Mouse (Mus musculus): ENCODE data around the gene Rif1.
"Not testable (repeated sequence)": the region's sequence is repeated elsewhere in the genome, so short reads cannot be mapped to it uniquely, and the experiment has no call there.

The Rif1 gene

GRCm38 (mm10) chr2:52072065-52072490, 554 bp upstream of the Rif1 start:
- no peak for DNase-seq

GRCm38 (mm10) chr2:52073141-52073904, 691 bp downstream of the Rif1 start:
- DNase-seq = no peak

- DNase-seq = no peak
Measured at GRCm38 (mm10) chr2:52078666-52079065, 6.0 kb downstream of the Rif1 start.

GRCm38 (mm10) chr2:52084013-52084412, 11.4 kb downstream of the Rif1 start:
- no peak for DNase-seq

GRCm38 (mm10) chr2:52084571-52084970, 11.9 kb downstream of the Rif1 start:
- peak; percentile 74 for DNase-seq

GRCm38 (mm10) chr2:52114086-52114485, 41.5 kb downstream of the Rif1 start:
- DNase-seq = no peak

- not testable (repeated sequence) for DNase-seq
Measured at GRCm38 (mm10) chr2:52131370-52131769, 58.7 kb downstream of the Rif1 start.

- DNase-seq = no peak
Measured at GRCm38 (mm10) chr2:52133351-52133750, 60.7 kb downstream of the Rif1 start.

- no peak for DNase-seq
Measured at GRCm38 (mm10) chr2:52153064-52153463, 80.4 kb downstream of the Rif1 start.

GRCm38 (mm10) chr2:52169243-52170005, 96.8 kb downstream of the Rif1 start:
- DNase-seq = no peak

All from cerebellum, adult 8-10 months (tissue).